Mouse (Mus musculus) MEL (cell line): ENCODE measurements at regions not wholly inside any gene's neighbourhood (a gene's known extent, or its start where the extent isn't known, plus 50 kb on each side); places are given as distances from the start of the nearest gene placed in this dataset.

Source experiments
- DNase-seq: peaks from one replicate; pipeline ENCODE4 v3.0.0; 2011; ENCODE audit warnings: low read depth, low spot score
- H3K27ac ChIP-seq: 2 replicates; pipeline ENCODE4 v1.5.1; 2012; ENCODE audit warnings: low read depth, mild to moderate bottlenecking, control low read depth, low read length, moderate library complexity; ENCODE audit not compliant: control insufficient read depth
- H3K27me3 ChIP-seq, 2 experiments: fragments of 150-350 bp in 1 of 2; sonication (generic) in 1 of 2; 2 replicates each; pipeline ENCODE4 v1.6.1; 2012; ENCODE audit warnings: low read length in 2 of 2, mild to moderate bottlenecking in 2 of 2, improper control_type of control experiment in 1 of 2, moderate library complexity in 1 of 2; ENCODE audit not compliant: insufficient read depth in 2 of 2, control insufficient read depth in 1 of 2
- H3K36me3 ChIP-seq, 2 experiments: 2 replicates each; pipeline ENCODE4 v1.6.1; 2012 to 2014; ENCODE audit warnings: low read length in 2 of 2, improper control_type of control experiment in 1 of 2, inconsistent platforms in 1 of 2, mild to moderate bottlenecking in 1 of 2; ENCODE audit not compliant: insufficient read depth in 2 of 2, control insufficient read depth in 1 of 2
- H3K4me1 ChIP-seq, 2 experiments: fragments of 150-350 bp in 1 of 2; sonication (generic) in 1 of 2; 2 replicates each; pipeline ENCODE4 v1.6.1; 2012; ENCODE audit warnings: low read length in 2 of 2, improper control_type of control experiment in 1 of 2, mild to moderate bottlenecking in 1 of 2; ENCODE audit not compliant: insufficient read depth in 2 of 2, control insufficient read depth in 1 of 2
- H3K4me3 ChIP-seq, 2 experiments: fragments of 150-350 bp in 1 of 2; sonication (generic) in 1 of 2; 2 replicates each; pipeline ENCODE4 v1.5.1; 2012; ENCODE audit warnings: low read depth in 2 of 2, low read length in 2 of 2, mild to moderate bottlenecking in 2 of 2, moderate library complexity in 2 of 2, control low read depth in 1 of 2, improper control_type of control experiment in 1 of 2; ENCODE audit not compliant: control insufficient read depth in 1 of 2, insufficient read depth in 1 of 2
- H3K79me2 ChIP-seq: 2 replicates; pipeline ENCODE4 v1.6.1; 2012; ENCODE audit warnings: mild to moderate bottlenecking, low read length, moderate library complexity; ENCODE audit not compliant: control insufficient read depth, poor library complexity, insufficient read depth
- H3K9ac ChIP-seq: 2 replicates; pipeline ENCODE4 v1.6.1; 2012; ENCODE audit warnings: low read depth, mild to moderate bottlenecking, control low read depth, low read length, moderate library complexity; ENCODE audit not compliant: control insufficient read depth, poor library complexity, severe bottlenecking
- H3K9me3 ChIP-seq: fragments of 150-350 bp; sonication (generic); replicated peaks from 2 replicates; pipeline ENCODE4 v1.6.1; 2012; ENCODE audit warnings: mild to moderate bottlenecking, low read length, improper control_type of control experiment, moderate library complexity; ENCODE audit not compliant: insufficient read depth
- EP300 ChIP-seq, 2 experiments: IDR thresholded peaks; 2 replicates each; pipeline ENCODE4 v1.6.1; 2011; ENCODE audit warnings: improper control_type of control experiment in 2 of 2, low read length in 2 of 2, low read depth in 1 of 2, mild to moderate bottlenecking in 1 of 2
- ETS1 ChIP-seq: IDR thresholded peaks from 2 replicates; pipeline ENCODE4 v1.6.1; 2012; ENCODE audit warnings: low read depth, mild to moderate bottlenecking, inconsistent platforms, low read length, improper control_type of control experiment, moderate library complexity
- GABPA ChIP-seq: IDR thresholded peaks from 2 replicates; pipeline ENCODE4 v1.6.1; 2012; ENCODE audit warnings: low read depth, mild to moderate bottlenecking, inconsistent platforms, low read length, improper control_type of control experiment, moderate library complexity
- MAX ChIP-seq: IDR thresholded peaks from 2 replicates; pipeline ENCODE4 v1.6.1; 2011; ENCODE audit warnings: low read length, improper control_type of control experiment
- MAZ ChIP-seq: IDR thresholded peaks from 2 replicates; pipeline ENCODE4 v1.6.1; 2012; ENCODE audit warnings: low read depth, mild to moderate bottlenecking, inconsistent platforms, low read length, improper control_type of control experiment
- MYB ChIP-seq: IDR thresholded peaks from 2 replicates; pipeline ENCODE4 v1.6.1; 2011; ENCODE audit warnings: mild to moderate bottlenecking, low read depth, low read length, improper control_type of control experiment
- NRF1 ChIP-seq: IDR thresholded peaks from 2 replicates; pipeline ENCODE4 v1.6.1; 2014; ENCODE audit warnings: low read depth, mild to moderate bottlenecking, inconsistent platforms, low read length, improper control_type of control experiment, moderate library complexity; ENCODE audit not compliant: poor library complexity, insufficient read depth, severe bottlenecking
- POLR2AphosphoS2 ChIP-seq: IDR thresholded peaks from 2 replicates; pipeline ENCODE4 v1.6.1; 2011; ENCODE audit warnings: low read length, improper control_type of control experiment
- SMC3 ChIP-seq: IDR thresholded peaks from 2 replicates; pipeline ENCODE4 v1.6.1; 2011; ENCODE audit warnings: low read depth, low read length, improper control_type of control experiment
- TAL1 ChIP-seq: IDR thresholded peaks from 2 replicates; pipeline ENCODE4 v1.6.1; 2012; ENCODE audit warnings: mild to moderate bottlenecking, inconsistent platforms, low read length, moderate library complexity, mixed read lengths
- USF1 ChIP-seq: IDR thresholded peaks from 2 replicates; pipeline ENCODE4 v1.6.1; 2014; ENCODE audit warnings: low read depth, mild to moderate bottlenecking, inconsistent platforms, low read length, improper control_type of control experiment, moderate library complexity
- USF2 ChIP-seq, 2 experiments: IDR thresholded peaks; 2 replicates each; pipeline ENCODE4 v1.6.1; 2011 to 2012; ENCODE audit warnings: improper control_type of control experiment in 2 of 2, low read length in 2 of 2, borderline replicate concordance in 1 of 2, inconsistent platforms in 1 of 2, low read depth in 1 of 2, mild to moderate bottlenecking in 1 of 2; ENCODE audit not compliant: insufficient read depth in 1 of 2
- ZMIZ1 ChIP-seq: IDR thresholded peaks from 2 replicates; pipeline ENCODE4 v1.6.1; 2012; ENCODE audit warnings: low read depth, mild to moderate bottlenecking, inconsistent platforms, low read length, improper control_type of control experiment, moderate library complexity
- ZNF384 ChIP-seq: IDR thresholded peaks from 2 replicates; pipeline ENCODE4 v1.6.1; 2012; ENCODE audit warnings: low read depth, mild to moderate bottlenecking, inconsistent platforms, low read length, improper control_type of control experiment

DNA sequence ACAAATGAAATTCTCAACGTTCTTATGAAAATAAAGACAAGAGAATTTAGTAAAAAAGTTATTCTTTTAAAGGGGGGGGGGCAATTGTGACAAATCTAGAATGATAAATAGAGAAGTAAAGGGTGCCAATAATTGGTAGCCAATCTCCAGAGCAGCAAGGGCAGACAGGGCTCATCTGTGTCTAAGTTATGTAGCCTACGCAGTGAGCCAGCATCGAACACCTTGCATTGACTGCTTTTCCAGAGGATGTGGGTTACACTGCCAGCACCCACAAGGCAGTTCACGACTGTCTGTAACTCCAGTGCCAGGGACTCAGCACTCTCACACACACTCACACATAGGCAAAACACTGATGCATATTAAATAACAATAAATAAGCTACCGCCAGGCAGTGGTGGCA is 94.7 kb upstream of the Ednrb start:
- no peak overlapping the region for H3K9ac ChIP-seq
- H3K27ac ChIP-seq: no peak overlapping the region
- no peak for TF ChIP-seq GABPA
- TF ChIP-seq ZNF384: no peak
- no peak for TF ChIP-seq EP300 (IDR thresholded peaks at IDR 0.05; ENCODE audit: low read depth in 1 of 2, low read length in 2 of 2)
- TF ChIP-seq ETS1: no peak
- TF ChIP-seq SMC3: no peak
- TF ChIP-seq POLR2AphosphoS2: no peak
- no peak for TF ChIP-seq TAL1
- TF ChIP-seq, all 39 proteins: peak for 0
- DNase-seq: no peak
- H3K4me3 ChIP-seq: no peak overlapping the region
- H3K79me2 ChIP-seq: no peaks in the 10 kb centered on the region
- no peaks in the 10 kb centered on the region for H3K9me3 ChIP-seq
- no peaks in the 10 kb centered on the region for H3K27me3 ChIP-seq
- no peaks in the 10 kb centered on the region for H3K36me3 ChIP-seq
- H3K4me1 ChIP-seq: no peaks in the 10 kb centered on the region

GRCm38 (mm10) chr14:103938201-103938600 is 94.0 kb upstream of the Ednrb start:
- Histone ChIP-seq H3K36me3 (no peaks in the 10 kb centered on the region), H3K9ac (no peak overlapping the region), H3K9me3 (no peaks in the 10 kb centered on the region), H3K4me3 (no peak overlapping the region), H3K4me1 (no peaks in the 10 kb centered on the region), H3K27ac (no peak overlapping the region), H3K79me2 (no peaks in the 10 kb centered on the region), H3K27me3 (no peaks in the 10 kb centered on the region)
- TF ChIP-seq NRF1 (no peak), SMC3 (no peak), ZMIZ1 (no peak), MAZ (no peak), USF2 (IDR thresholded peaks at IDR 0.05; ENCODE audit: borderline replicate concordance in 1 of 2, insufficient read depth in 1 of 2, low read depth in 1 of 2, low read length in 2 of 2) (no peak)
- DNase-seq: no peak

DNA sequence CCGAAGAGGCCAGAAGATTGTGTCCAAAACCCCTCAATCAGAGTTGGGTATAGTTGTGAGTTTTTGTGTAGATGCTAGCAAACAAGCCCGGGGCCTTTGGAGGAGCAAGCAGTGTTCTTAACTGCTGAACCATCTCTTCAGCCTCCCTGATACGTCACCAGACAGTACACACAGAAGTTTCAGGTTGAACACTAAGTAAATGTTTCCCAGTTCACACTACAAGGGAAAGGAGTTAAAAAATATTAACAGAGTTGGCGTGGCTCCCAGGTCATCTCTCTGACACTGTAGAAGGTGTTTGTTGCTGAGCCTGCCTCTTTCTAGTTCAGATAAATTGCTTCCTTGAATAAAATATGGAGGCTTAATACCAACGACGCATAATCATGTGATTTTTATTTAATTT is 93.5 kb upstream of the Ednrb start:
- Histone ChIP-seq H3K27ac (no peak overlapping the region), H3K9me3 (no peaks in the 10 kb centered on the region), H3K27me3 (no peaks in the 10 kb centered on the region)

More for the DNA sequence above, 93.5 kb upstream of the Ednrb start:
- no peak for DNase-seq
- no peak overlapping the region for H3K4me3 ChIP-seq
- no peaks in the 10 kb centered on the region for H3K79me2 ChIP-seq
- no peaks in the 10 kb centered on the region for H3K4me1 ChIP-seq
- no peak overlapping the region for H3K9ac ChIP-seq
- TF ChIP-seq MYB: no peak
- TF ChIP-seq USF1: no peak
- TF ChIP-seq MAX: no peak
- TF ChIP-seq GABPA: no peak
- no peaks in the 10 kb centered on the region for H3K36me3 ChIP-seq
